Mouse (Mus musculus): ENCODE results near the gene Ythdc1. TPM values are rescaled to one million over a fixed set of nuclear protein-coding genes. Genes with fewer than 3 reads are reported as not detected.
A peak's percentile ranks its signal among the peaks of the same experiment; 100 is the strongest.

Ythdc1 gene
- polyA plus RNA-seq (2015; fragmentation: Nextera tagmentation; extraction: Ambion mirVana): 44.1 and 46.8 TPM in 2 replicates

- WGBS: under 1% methylated on average over 101 of the region's 111 CpGs
- peak within 1 kb of the TSS; percentile 99 for H3K9ac ChIP-seq (replicated peaks)
- peak within 1 kb of the TSS; percentile 96 for H3K4me3 ChIP-seq (replicated peaks)
- no peaks in the 10 kb centered on the region for H3K27me3 ChIP-seq
- H3K4me1 ChIP-seq (replicated peaks): peaks cover 17% of the 10 kb centered on the region
- no peaks in the 10 kb centered on the region for H3K36me3 ChIP-seq
- H3K9me3 ChIP-seq: no peaks in the 10 kb centered on the region
- ATAC-seq: peak; percentile 99
- peak within 1 kb of the TSS; percentile 99 for H3K27ac ChIP-seq
- H3K4me2 ChIP-seq (replicated peaks): peak within 1 kb of the TSS; percentile 78
Observed at GRCm38 (mm10) chr5:86803962-86804940, at the start of gene Ythdc1. TSS of gene Ythdc1 (plus strand) at chr5:86804221.

GRCm38 (mm10) chr5:86769015-86769658, 34.9 kb upstream of the Ythdc1 start:
- 52% methylated on average over 3 of the region's 3 CpGs for WGBS
- ATAC-seq: no peak
- H3K36me3 ChIP-seq: no peaks in the 10 kb centered on the region

GRCm38 (mm10) chr5:86771010-86771409, 33.0 kb upstream of the Ythdc1 start:
- Histone ChIP-seq H3K27ac (no peak overlapping the region), H3K4me3 (replicated peaks) (no peak overlapping the region)

More at GRCm38 (mm10) chr5:86769015-86769658, 34.9 kb upstream of the Ythdc1 start:
- Histone ChIP-seq H3K4me2 (replicated peaks) (no peak overlapping the region), H3K4me3 (replicated peaks) (no peak overlapping the region), H3K9me3 (no peaks in the 10 kb centered on the region), H3K4me1 (replicated peaks) (no peaks in the 10 kb centered on the region), H3K9ac (replicated peaks) (no peak overlapping the region), H3K27ac (no peak overlapping the region), H3K27me3 (no peaks in the 10 kb centered on the region)

GRCm38 (mm10) chr5:86776941-86777340, 27.1 kb upstream of the Ythdc1 start:
- Histone ChIP-seq H3K9me3 (no peaks in the 10 kb centered on the region), H3K36me3 (no peaks in the 10 kb centered on the region), H3K4me1 (replicated peaks) (no peaks in the 10 kb centered on the region), H3K27ac (no peak overlapping the region), H3K27me3 (no peaks in the 10 kb centered on the region), H3K9ac (replicated peaks) (no peak overlapping the region), H3K4me3 (replicated peaks) (no peak overlapping the region), H3K4me2 (replicated peaks) (no peak overlapping the region)
- ATAC-seq: no peak
- WGBS: 92% methylated on average over 5 of the region's 5 CpGs

More at GRCm38 (mm10) chr5:86771010-86771409, 33.0 kb upstream of the Ythdc1 start:
- Histone ChIP-seq H3K4me1 (replicated peaks) (no peaks in the 10 kb centered on the region), H3K4me2 (replicated peaks) (no peak overlapping the region), H3K27me3 (no peaks in the 10 kb centered on the region), H3K9ac (replicated peaks) (no peak overlapping the region), H3K9me3 (no peaks in the 10 kb centered on the region), H3K36me3 (no peaks in the 10 kb centered on the region)
- no peak for ATAC-seq

GRCm38 (mm10) chr5:86778471-86778870, 25.6 kb upstream of the Ythdc1 start:
- H3K9ac ChIP-seq (replicated peaks): no peak overlapping the region
- H3K4me3 ChIP-seq (replicated peaks): no peak overlapping the region
- no peak overlapping the region for H3K27ac ChIP-seq
- no peaks in the 10 kb centered on the region for H3K4me1 ChIP-seq (replicated peaks)
- H3K36me3 ChIP-seq: no peaks in the 10 kb centered on the region
- WGBS: 82% methylated on average over 1 of the region's 1 CpGs
- H3K27me3 ChIP-seq: no peaks in the 10 kb centered on the region
- H3K9me3 ChIP-seq: no peaks in the 10 kb centered on the region
- no peak overlapping the region for H3K4me2 ChIP-seq (replicated peaks)
- no peak for ATAC-seq

GRCm38 (mm10) chr5:86783059-86783458, 21.0 kb upstream of the Ythdc1 start:
- Histone ChIP-seq H3K36me3 (no peaks in the 10 kb centered on the region), H3K9me3 (no peaks in the 10 kb centered on the region), H3K4me2 (replicated peaks) (no peak overlapping the region), H3K4me3 (replicated peaks) (no peak overlapping the region), H3K27me3 (no peaks in the 10 kb centered on the region), H3K9ac (replicated peaks) (no peak overlapping the region), H3K27ac (no peak overlapping the region), H3K4me1 (replicated peaks) (no peaks in the 10 kb centered on the region)
- no peak for ATAC-seq
- 69% methylated on average over 8 of the region's 8 CpGs for WGBS

GRCm38 (mm10) chr5:86784205-86784604, 19.8 kb upstream of the Ythdc1 start:
- Histone ChIP-seq H3K4me1 (replicated peaks) (no peaks in the 10 kb centered on the region), H3K4me2 (replicated peaks) (no peak overlapping the region), H3K36me3 (no peaks in the 10 kb centered on the region), H3K9me3 (no peaks in the 10 kb centered on the region), H3K4me3 (replicated peaks) (no peak overlapping the region), H3K9ac (replicated peaks) (no peak overlapping the region), H3K27ac (no peak overlapping the region), H3K27me3 (no peaks in the 10 kb centered on the region)
- ATAC-seq: no peak
- 86% methylated on average over 1 of the region's 1 CpGs for WGBS

- no peak overlapping the region for H3K4me3 ChIP-seq (replicated peaks)
- H3K4me1 ChIP-seq (replicated peaks): no peaks in the 10 kb centered on the region
- H3K9me3 ChIP-seq: no peaks in the 10 kb centered on the region
- no peak overlapping the region for H3K4me2 ChIP-seq (replicated peaks)
- no peak overlapping the region for H3K9ac ChIP-seq (replicated peaks)
- WGBS: 39% methylated on average over 1 of the region's 1 CpGs
- ATAC-seq: no peak
- H3K36me3 ChIP-seq: no peaks in the 10 kb centered on the region
- H3K27me3 ChIP-seq: no peaks in the 10 kb centered on the region
- H3K27ac ChIP-seq: no peak overlapping the region
Observed at GRCm38 (mm10) chr5:86786798-86787197, 17.2 kb upstream of the Ythdc1 start.

GRCm38 (mm10) chr5:86789954-86790353, 14.1 kb upstream of the Ythdc1 start:
- H3K9ac ChIP-seq (replicated peaks): no peak overlapping the region
- H3K27me3 ChIP-seq: no peaks in the 10 kb centered on the region
- H3K4me2 ChIP-seq (replicated peaks): no peak overlapping the region
- H3K4me1 ChIP-seq (replicated peaks): no peaks in the 10 kb centered on the region
- no peaks in the 10 kb centered on the region for H3K9me3 ChIP-seq
- no peak overlapping the region for H3K4me3 ChIP-seq (replicated peaks)
- no peak overlapping the region for H3K27ac ChIP-seq
- WGBS: 80% methylated on average over 2 of the region's 2 CpGs
- no peak for ATAC-seq
- H3K36me3 ChIP-seq: no peaks in the 10 kb centered on the region

- no peak for ATAC-seq
- Histone ChIP-seq H3K36me3 (no peaks in the 10 kb centered on the region), H3K9me3 (no peaks in the 10 kb centered on the region), H3K4me1 (replicated peaks) (no peaks in the 10 kb centered on the region), H3K27ac (no peak overlapping the region), H3K9ac (replicated peaks) (no peak overlapping the region), H3K4me3 (replicated peaks) (no peak overlapping the region), H3K4me2 (replicated peaks) (no peak overlapping the region), H3K27me3 (no peaks in the 10 kb centered on the region)
- 63% methylated on average over 4 of the region's 4 CpGs for WGBS
Observed at GRCm38 (mm10) chr5:86792249-86792648, 11.8 kb upstream of the Ythdc1 start.

- H3K4me2 ChIP-seq (replicated peaks): no peak overlapping the region
- no peaks in the 10 kb centered on the region for H3K27me3 ChIP-seq
- no peaks in the 10 kb centered on the region for H3K9me3 ChIP-seq
- no peak for ATAC-seq
- H3K4me1 ChIP-seq (replicated peaks): no peaks in the 10 kb centered on the region
- H3K36me3 ChIP-seq: no peaks in the 10 kb centered on the region
- H3K27ac ChIP-seq: no peak overlapping the region
- H3K4me3 ChIP-seq (replicated peaks): no peak overlapping the region
- 77% methylated on average over 8 of the region's 8 CpGs for WGBS
- no peak overlapping the region for H3K9ac ChIP-seq (replicated peaks)
Observed at GRCm38 (mm10) chr5:86792807-86793206, 11.2 kb upstream of the Ythdc1 start.

- Histone ChIP-seq H3K9me3 (no peaks in the 10 kb centered on the region), H3K4me1 (replicated peaks) (no peaks in the 10 kb centered on the region), H3K4me3 (replicated peaks) (no peak overlapping the region), H3K9ac (replicated peaks) (no peak overlapping the region), H3K36me3 (peaks cover 22% of the 10 kb centered on the region), H3K4me2 (replicated peaks) (no peak overlapping the region), H3K27ac (no peak overlapping the region), H3K27me3 (no peaks in the 10 kb centered on the region)
- ATAC-seq: no peak
- 87% methylated on average over 3 of the region's 3 CpGs for WGBS
Observed at GRCm38 (mm10) chr5:86816795-86817194, 12.8 kb downstream of the Ythdc1 start.
